Mouse (Mus musculus) neural tube, embryonic 15.5 days (tissue): Measurements from ENCODE around the gene Hoxa2. TPM values are rescaled to one million over a fixed set of nuclear protein-coding genes. Genes with fewer than 3 reads are reported as not detected.

Experiments
- ATAC-seq: fragments of 200-750 bp; cut with Nextera tagmentation; 2 replicates; pipeline ENCODE4 v1.8.0; 2017; ENCODE audit warnings: mild to moderate bottlenecking, moderate TSS enrichment, moderate library complexity; ENCODE audit not compliant: low FRiP score
- H3K27ac ChIP-seq: fragments of 300-500 bp; sonication (generic); replicated peaks from 2 replicates; pipeline ENCODE4 v1.5.1; 2015; ENCODE audit warnings: mild to moderate bottlenecking, inconsistent platforms
- H3K27me3 ChIP-seq: fragments of 300-500 bp; sonication (generic); replicated peaks from 2 replicates; pipeline ENCODE4 v1.6.1; 2015; ENCODE audit warnings: inconsistent platforms
- H3K36me3 ChIP-seq: fragments of 300-500 bp; sonication (generic); 2 replicates; pipeline ENCODE4 v1.6.1; 2015; ENCODE audit warnings: inconsistent platforms
- H3K4me1 ChIP-seq: fragments of 300-500 bp; sonication (generic); 2 replicates; pipeline ENCODE4 v1.6.1; 2015; ENCODE audit warnings: inconsistent platforms
- H3K4me2 ChIP-seq: fragments of 300-500 bp; sonication (generic); 2 replicates; pipeline ENCODE4 v1.6.1; 2015; ENCODE audit warnings: inconsistent platforms, mild to moderate bottlenecking, moderate library complexity
- H3K4me3 ChIP-seq: fragments of 300-500 bp; sonication (generic); replicated peaks from 2 replicates; pipeline ENCODE4 v1.5.1; 2015; ENCODE audit warnings: mild to moderate bottlenecking, inconsistent platforms
- H3K9ac ChIP-seq: fragments of 300-500 bp; sonication (generic); replicated peaks from 2 replicates; pipeline ENCODE4 v1.6.1; 2015; ENCODE audit warnings: mild to moderate bottlenecking, inconsistent platforms
- H3K9me3 ChIP-seq: fragments of 300-500 bp; sonication (generic); replicated peaks from 2 replicates; pipeline ENCODE4 v1.6.1; 2016; ENCODE audit warnings: inconsistent platforms
- WGBS: fragments of 180-500 bp; shearing (Covaris S2); methylation state at CpG from one replicate; pipeline ENCODE4 v1.1.7; 2015; ENCODE audit warnings: mixed read lengths; 5-methylcytosine and 5-hydroxymethylcytosine counted together
- polyA plus RNA-seq: library from polyadenylated mRNA; unstranded; fragments of >200 nt; fragmentation: Nextera tagmentation; extraction: Ambion mirVana; gene quantifications from 2 replicates; pipeline ENCODE4 v1.2.1, GENCODE M21; 2015

Gene Hoxa2
- polyA plus RNA-seq, 1 experiment from 2014 or later: 12.0 TPM

DNA sequence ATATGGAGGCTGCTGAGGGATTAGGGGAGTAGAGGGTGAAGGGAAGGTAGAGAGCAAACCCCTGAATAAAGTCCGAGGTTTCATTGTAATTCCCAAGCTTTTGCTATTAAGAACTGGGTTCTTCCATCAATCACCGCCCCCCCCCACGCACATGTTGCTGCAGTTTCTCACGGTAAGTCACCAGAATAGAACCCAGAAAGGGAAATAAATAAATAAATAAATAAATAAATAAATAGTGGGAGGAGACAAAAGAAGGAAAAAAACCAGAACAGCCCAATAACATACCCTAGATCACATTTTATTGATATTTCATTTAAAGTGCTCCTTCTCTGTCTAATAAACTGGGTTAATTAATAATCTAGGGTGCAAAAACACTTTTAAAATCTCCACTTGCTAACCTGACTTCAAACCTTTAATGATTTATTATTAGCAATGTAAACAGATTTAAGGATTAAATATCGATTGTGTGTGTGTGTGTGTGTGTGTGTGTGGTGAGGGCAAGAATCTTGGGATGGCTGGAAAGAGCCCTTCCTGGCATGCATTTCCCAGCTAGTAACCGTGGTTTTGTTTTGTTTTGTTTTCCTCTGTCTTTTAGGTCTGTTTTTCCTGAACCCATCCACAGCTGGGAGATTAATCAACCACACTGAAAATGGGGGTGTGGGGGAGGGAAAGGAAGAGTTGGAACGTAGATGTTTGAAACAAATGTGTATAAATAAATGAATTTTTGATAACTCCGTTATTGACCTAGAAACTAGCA lies 3.1 kb downstream of the Hoxa2 start:
- Histone ChIP-seq H3K27ac (peak overlapping the region; percentile 87), H3K36me3 (no peaks in the 10 kb centered on the region), H3K9ac (peak overlapping the region; percentile 50), H3K9me3 (no peaks in the 10 kb centered on the region), H3K27me3 (0 out of 2 replicates have a peak, but pooled peaks cover 2% of the 10 kb centered on the region), H3K4me3 (peak overlapping the region; percentile 86), H3K4me1 (peaks cover 90% of the 10 kb centered on the region), H3K4me2 (peak overlapping the region; percentile 86)
- WGBS: 8% methylated on average over 8 of the region's 8 CpGs
- ATAC-seq: no peak

DNA sequence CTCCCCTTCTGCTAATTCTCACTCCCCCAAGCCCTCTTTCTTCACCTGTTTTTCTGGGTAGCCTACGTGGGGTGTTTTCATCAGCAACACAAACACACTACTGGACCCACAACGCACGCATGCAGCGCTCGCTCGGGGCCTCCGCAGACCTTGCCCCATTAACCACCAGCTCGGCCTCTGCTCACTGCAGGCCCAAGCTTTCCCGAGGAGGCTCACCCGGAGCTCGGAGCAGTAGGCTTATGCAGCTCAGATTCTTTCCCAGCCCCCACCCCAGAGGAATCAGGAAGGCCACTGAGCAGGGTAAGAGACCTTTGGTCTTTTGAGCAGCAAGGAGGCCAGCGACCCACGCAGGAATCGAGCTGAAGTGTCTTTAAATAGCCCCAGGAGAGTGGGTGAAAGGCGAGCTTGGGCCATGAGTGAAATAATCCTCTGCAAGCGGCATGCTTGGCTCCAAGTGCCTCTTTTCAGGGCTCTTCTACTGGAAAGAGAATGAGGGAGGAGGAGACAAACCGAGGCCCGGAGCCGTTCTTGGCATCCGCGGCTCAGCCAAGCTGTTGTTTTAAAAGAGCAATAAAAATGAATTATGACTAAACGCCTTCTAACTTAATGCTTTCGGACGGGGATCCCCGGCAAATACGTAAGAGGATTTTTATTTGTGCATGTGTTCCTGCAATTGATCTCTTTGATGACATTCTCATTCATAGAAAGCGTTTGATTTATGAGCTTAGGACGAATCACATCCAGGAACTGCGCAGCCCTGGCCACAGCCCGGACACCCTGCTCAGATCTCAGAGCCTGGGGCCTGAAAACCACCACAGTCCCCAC lies 3.9 kb downstream of the Hoxa2 start:
- H3K27me3 ChIP-seq: 0 out of 2 replicates have a peak, but pooled peaks cover 5% of the 10 kb centered on the region

DNA sequence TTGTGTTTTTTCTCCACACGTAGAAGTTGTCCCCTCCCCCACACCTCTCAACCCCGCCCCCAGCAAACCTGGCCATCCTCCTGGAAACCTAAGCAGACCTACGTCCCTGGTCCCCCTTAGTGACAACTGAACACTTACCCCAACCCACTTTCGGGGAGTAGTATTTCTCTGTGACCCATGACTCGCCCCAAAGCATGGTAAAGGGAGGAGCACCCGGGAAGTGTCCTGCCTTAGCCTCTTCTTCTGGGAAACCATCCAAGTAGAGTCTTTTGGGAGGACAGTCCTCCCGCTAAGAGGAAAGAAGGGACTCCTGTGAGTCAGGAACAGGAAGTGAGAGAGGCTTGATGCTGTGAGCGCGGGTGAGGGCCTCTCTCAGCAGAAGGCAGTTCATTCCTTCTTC lies 4.7 kb downstream of the Hoxa2 start:
- Histone ChIP-seq H3K27ac (peak overlapping the region; percentile 87), H3K36me3 (no peaks in the 10 kb centered on the region), H3K27me3 (0 out of 2 replicates have a peak, but pooled peaks cover 8% of the 10 kb centered on the region), H3K4me2 (peak overlapping the region; percentile 86), H3K9me3 (no peaks in the 10 kb centered on the region), H3K4me1 (peaks cover 78% of the 10 kb centered on the region), H3K4me3 (peak overlapping the region; percentile 86), H3K9ac (peak overlapping the region; percentile 50)
- WGBS: 9% methylated on average over 8 of the region's 9 CpGs
- no peak for ATAC-seq

More for the DNA sequence above, 3.9 kb downstream of the Hoxa2 start:
- Histone ChIP-seq H3K4me1 (peaks cover 86% of the 10 kb centered on the region), H3K27ac (peak overlapping the region; percentile 87), H3K9ac (peak overlapping the region; percentile 50), H3K4me3 (peak overlapping the region; percentile 86), H3K36me3 (no peaks in the 10 kb centered on the region), H3K9me3 (no peaks in the 10 kb centered on the region), H3K4me2 (peak overlapping the region; percentile 86)
- WGBS: 2% methylated on average over 30 of the region's 30 CpGs
- ATAC-seq: no peak

DNA sequence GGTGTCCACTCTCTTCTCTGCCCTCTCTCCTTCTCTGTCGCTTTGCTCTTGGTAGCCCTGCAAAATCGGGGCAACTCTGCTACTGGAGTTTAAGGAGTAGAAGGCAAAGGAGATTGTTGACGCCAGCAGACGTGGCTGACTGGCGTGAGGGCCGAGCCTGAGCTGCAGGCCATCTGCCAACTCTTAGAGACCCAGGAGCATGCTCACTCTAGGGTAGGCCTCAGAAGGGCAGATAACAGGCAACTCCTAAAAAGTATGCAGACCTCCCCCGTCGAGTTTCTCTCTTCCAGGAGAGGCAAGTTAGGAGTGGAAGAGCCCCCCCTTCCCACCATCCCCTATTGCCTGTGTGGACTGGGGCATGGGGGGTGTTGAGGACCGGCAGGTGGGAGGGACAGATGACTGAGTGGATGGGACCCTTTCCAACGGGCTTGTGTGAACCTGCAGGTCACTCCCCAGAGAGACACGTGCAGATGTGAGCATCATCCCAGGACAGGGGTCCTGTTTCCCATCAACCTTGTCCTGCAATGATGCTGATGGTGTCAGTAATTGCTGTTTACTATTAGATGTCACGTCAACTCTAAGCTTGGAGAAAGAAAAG lies 5.4 kb downstream of the Hoxa2 start:
- 6% methylated on average over 12 of the region's 12 CpGs for whole genome bisulfite sequencing
- ATAC-seq: peak; percentile 10; the same call in 1 of the 2 replicates
- Histone ChIP-seq H3K4me2 (peak overlapping the region; percentile 86), H3K27ac (peak overlapping the region; percentile 87), H3K27me3 (0 out of 2 replicates have a peak, but pooled peaks cover 8% of the 10 kb centered on the region), H3K9me3 (no peaks in the 10 kb centered on the region), H3K4me3 (peak overlapping the region; percentile 86), H3K9ac (peak overlapping the region; percentile 81), H3K36me3 (no peaks in the 10 kb centered on the region), H3K4me1 (peaks cover 71% of the 10 kb centered on the region)

DNA sequence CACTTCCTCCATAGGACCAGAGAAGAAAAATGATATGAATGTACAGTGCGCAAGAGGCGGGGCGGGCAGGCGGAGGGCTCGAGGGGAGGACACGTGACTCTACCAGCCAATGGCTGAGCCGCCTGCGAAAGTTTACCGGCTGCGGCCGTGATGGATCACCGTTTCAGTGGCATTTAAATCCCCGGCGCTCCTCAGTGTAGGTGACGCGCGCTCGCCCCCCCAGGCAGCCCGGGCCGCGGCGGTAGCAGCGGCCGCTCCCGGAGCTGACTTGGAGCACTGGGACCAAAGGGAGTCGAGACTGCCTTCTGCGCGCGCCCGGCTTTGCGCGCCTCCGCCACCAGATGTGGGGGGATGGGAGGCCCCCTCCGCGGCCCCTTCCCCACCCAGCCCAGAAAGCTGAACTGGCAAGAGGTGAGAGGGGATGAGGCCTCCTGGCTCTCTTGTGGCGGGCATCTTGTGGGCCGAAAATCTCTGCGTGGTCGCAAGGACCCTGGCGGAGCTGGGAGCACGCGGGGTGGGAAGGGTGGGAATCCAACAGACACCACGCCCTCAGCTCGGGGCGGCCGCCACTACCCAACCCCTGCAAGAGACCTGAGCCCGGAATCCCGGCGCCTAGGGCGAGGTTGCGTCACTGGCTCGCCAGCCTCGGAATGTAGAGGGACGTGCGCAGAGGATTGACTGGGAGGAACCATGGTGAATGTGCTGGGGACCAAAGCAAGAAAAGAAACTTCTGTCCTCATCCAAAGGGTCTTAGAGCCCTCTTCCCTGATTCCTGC lies 6.2 kb downstream of the Hoxa2 start, which contains the start of gene Hoxa1:
Hoxa1 (minus strand) TSS at position 42 of the 776 bp plus-strand sequence.
- H3K9me3 ChIP-seq: no peaks in the 10 kb centered on the region
- ATAC-seq: peak; percentile 88
- H3K27me3 ChIP-seq: 0 out of 2 replicates have a peak, but pooled peaks cover 8% of the 10 kb centered on the region
- H3K9ac ChIP-seq: peak within 1 kb of the TSS; percentile 81
- peak within 1 kb of the TSS; percentile 86 for H3K4me2 ChIP-seq
- H3K27ac ChIP-seq: peak within 1 kb of the TSS; percentile 87
- peaks cover 63% of the 10 kb centered on the region for H3K4me1 ChIP-seq
- peak within 1 kb of the TSS; percentile 86 for H3K4me3 ChIP-seq
- H3K36me3 ChIP-seq: no peaks in the 10 kb centered on the region
- under 1% methylated on average over 54 of the region's 55 CpGs for WGBS

DNA sequence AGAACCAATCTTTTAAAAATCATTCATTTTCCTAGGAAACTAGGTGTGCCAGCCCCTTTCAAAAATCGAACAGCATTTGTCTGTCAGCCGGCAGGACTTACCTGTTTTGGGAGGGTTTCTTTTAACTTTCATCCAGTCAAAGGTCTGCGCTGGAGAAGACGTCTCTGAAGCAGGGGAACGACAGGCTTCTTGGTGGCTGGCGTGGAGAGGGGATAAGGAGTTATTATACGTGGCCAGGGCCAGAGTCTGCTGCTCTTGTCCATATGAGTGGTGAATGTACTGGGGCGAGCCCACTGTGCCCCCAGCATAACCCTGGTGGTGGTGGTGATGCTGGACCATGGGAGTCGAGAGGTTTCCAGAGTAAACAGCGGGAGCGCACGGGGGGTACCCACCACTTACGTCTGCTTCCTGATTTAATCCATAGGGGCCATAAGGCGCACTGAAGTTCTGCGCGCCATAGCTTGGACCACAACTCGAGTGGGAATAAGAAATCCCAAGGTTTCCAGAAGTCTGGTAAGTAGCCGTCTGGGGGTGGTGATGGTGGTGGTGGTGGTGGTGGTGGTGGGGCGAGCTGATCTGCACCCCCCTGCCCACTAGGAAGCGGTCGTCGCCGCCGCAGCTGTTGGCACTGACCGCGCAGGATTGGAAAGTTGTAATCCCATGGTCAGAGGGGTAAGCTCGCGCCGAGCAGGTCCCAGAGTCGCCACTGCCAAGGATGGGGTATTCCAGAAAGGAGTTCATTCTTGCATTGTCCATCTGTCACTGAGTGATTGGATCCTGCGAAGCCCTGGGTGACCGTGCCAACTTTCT lies 7.0 kb downstream of the Hoxa2 start:
- Histone ChIP-seq H3K27ac (peak overlapping the region; percentile 87; the same call in 1 of the 2 replicates), H3K27me3 (0 out of 2 replicates have a peak, but pooled peaks cover 11% of the 10 kb centered on the region), H3K4me1 (peaks cover 56% of the 10 kb centered on the region), H3K4me3 (peak overlapping the region; percentile 86), H3K9me3 (no peaks in the 10 kb centered on the region), H3K9ac (peak overlapping the region; percentile 81), H3K36me3 (no peaks in the 10 kb centered on the region), H3K4me2 (peak overlapping the region; percentile 86)
- ATAC-seq: no peak; the same call in 1 of the 2 replicates
- 2% methylated on average over 32 of the region's 32 CpGs for WGBS

DNA sequence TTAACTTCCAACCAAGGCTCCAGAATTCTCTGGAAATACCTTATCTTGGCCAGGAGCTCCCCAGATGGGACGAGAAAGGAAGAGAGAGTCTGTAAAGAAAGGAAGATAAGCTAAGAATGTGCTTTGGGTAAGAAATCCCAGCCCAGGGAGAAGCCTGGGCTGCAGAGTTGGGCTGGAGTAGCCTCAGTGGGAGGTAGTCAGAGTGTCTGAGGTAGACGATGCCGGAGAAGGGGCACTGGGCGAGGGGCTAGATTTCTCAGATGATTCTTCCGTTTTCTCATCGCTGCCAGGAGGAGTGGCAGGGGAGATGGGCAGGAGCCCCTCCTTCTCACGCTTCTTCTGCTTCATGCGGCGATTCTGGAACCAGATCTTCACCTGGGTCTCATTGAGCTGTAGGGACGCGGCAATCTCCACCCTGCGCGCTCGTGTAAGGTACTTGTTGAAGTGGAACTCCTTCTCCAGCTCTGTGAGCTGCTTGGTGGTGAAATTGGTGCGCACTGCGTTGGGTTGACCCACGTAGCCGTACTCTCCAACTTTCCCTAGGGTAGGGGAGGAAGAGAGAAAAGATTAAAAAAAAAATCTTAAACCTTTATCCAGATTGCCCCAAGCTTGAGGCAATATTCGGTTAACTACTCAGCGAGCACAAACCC lies 8.0 kb downstream of the Hoxa2 start:
- H3K4me3 ChIP-seq: peak overlapping the region; percentile 3
- H3K4me2 ChIP-seq: peak overlapping the region; percentile 86
- no peak overlapping the region for H3K27ac ChIP-seq
- 9% methylated on average over 20 of the region's 20 CpGs for WGBS
- ATAC-seq: no peak
- H3K9me3 ChIP-seq: no peaks in the 10 kb centered on the region
- H3K36me3 ChIP-seq: no peaks in the 10 kb centered on the region
- H3K4me1 ChIP-seq: peaks cover 48% of the 10 kb centered on the region
- peaks cover 15% of the 10 kb centered on the region for H3K27me3 ChIP-seq
- no peak overlapping the region for H3K9ac ChIP-seq

DNA sequence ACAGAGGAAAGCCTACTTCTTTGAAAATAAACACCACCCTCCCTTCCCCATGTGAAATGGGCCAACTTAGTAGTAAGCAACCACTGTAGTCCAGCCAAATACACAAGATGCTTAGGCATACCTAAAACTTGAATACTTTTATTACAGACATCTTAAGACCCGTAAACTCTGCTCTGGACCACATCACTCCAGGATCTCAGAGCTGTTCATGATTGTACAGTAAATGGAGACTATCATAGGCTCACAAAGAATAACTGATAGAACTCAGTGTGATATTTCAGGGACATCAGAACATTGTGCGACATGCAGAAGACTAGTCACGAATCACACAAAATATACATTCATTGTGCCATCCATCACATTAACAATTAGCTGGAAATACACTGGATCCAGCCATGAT lies 9.2 kb downstream of the Hoxa2 start:
- Histone ChIP-seq H3K27me3 (peaks cover 16% of the 10 kb centered on the region), H3K4me1 (peaks cover 40% of the 10 kb centered on the region), H3K36me3 (no peaks in the 10 kb centered on the region), H3K27ac (no peak overlapping the region), H3K4me2 (no peak overlapping the region), H3K9me3 (no peaks in the 10 kb centered on the region), H3K4me3 (no peak overlapping the region), H3K9ac (no peak overlapping the region)
- no peak for ATAC-seq
- 55% methylated on average over 3 of the region's 3 CpGs for WGBS

DNA sequence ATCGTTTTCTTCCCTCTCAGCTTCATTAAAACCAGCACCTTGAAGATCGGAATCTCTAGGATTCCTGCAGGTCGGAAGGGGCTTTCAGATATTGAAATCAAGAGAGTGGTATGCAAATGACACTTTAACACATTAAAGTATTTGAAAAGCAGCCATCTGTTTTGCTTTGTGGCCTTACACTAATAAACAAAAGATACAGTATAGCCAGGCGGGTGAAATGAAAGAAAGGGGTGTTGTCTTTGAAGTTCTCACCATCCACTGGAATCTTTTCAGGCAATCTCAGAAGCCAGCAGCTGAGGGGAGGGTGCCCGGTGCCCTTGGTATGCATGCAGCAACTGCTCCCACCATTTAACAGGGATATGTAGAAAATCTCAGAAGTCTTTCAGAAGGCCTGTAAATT lies 10.6 kb downstream of the Hoxa2 start:
- ATAC-seq: no peak
- 49% methylated on average over 5 of the region's 5 CpGs for WGBS
- Histone ChIP-seq H3K4me2 (no peak overlapping the region), H3K36me3 (no peaks in the 10 kb centered on the region), H3K4me3 (no peak overlapping the region), H3K27me3 (peaks cover 22% of the 10 kb centered on the region), H3K4me1 (peaks cover 27% of the 10 kb centered on the region), H3K9me3 (no peaks in the 10 kb centered on the region), H3K9ac (no peak overlapping the region), H3K27ac (no peak overlapping the region)

DNA sequence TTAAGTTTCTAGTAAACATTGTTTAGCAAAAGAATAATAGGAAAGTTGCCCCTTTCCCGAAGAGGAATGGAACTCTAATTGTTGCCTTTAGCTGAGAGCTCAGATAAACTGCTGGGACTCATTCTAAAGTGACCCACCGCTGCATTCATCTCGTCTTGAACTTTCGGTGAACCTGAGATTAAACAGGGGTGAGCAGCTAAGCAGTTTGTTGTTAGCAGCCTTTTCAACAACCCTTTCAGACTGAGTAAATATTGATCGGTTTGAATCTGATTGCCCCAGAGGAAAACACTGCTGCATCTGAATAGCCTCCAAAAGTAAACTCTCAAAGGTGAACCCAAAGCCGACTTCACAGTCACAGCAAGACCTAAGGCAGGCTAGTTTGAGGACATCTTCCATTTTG lies 11.4 kb downstream of the Hoxa2 start:
- H3K9ac ChIP-seq: no peak overlapping the region
- peaks cover 22% of the 10 kb centered on the region for H3K4me1 ChIP-seq
- 20% methylated on average over 6 of the region's 6 CpGs for WGBS
- ATAC-seq: no peak
- H3K9me3 ChIP-seq: no peaks in the 10 kb centered on the region
- no peak overlapping the region for H3K27ac ChIP-seq
- no peak overlapping the region for H3K4me3 ChIP-seq
- peaks cover 22% of the 10 kb centered on the region for H3K27me3 ChIP-seq
- H3K4me2 ChIP-seq: no peak overlapping the region
- no peaks in the 10 kb centered on the region for H3K36me3 ChIP-seq
